Mouse (Mus musculus) midbrain, embryonic 12.5 days (tissue): Measurements from ENCODE around the gene Ppp1r14a. TPM values are rescaled to one million over a fixed set of nuclear protein-coding genes. Genes with fewer than 3 reads are reported as not detected.

ENCODE experiments used
- ATAC-seq: fragments of 200-750 bp; cut with Nextera tagmentation; 2 replicates; pipeline ENCODE4 v1.8.0; 2017; ENCODE audit warnings: low read depth, moderate TSS enrichment, moderate library complexity; ENCODE audit not compliant: low FRiP score
- H3K27ac ChIP-seq: fragments of 300-500 bp; sonication (generic); replicated peaks from 2 replicates; pipeline ENCODE4 v1.5.1; 2016; ENCODE audit warnings: mild to moderate bottlenecking
- H3K27me3 ChIP-seq: fragments of 300-500 bp; sonication (generic); 2 replicates; pipeline ENCODE4 v1.6.1; 2016; ENCODE audit warnings: mild to moderate bottlenecking
- H3K36me3 ChIP-seq: fragments of 300-500 bp; sonication (generic); 2 replicates; pipeline ENCODE4 v1.6.1; 2016
- H3K4me1 ChIP-seq: fragments of 300-500 bp; sonication (generic); 2 replicates; pipeline ENCODE4 v1.6.1; 2016
- H3K4me2 ChIP-seq: fragments of 300-500 bp; sonication (generic); replicated peaks from 2 replicates; pipeline ENCODE4 v1.6.1; 2016; ENCODE audit warnings: mild to moderate bottlenecking, moderate library complexity
- H3K4me3 ChIP-seq: fragments of 300-500 bp; sonication (generic); 2 replicates; pipeline ENCODE4 v1.5.1; 2016; ENCODE audit warnings: mild to moderate bottlenecking
- H3K9ac ChIP-seq: fragments of 300-500 bp; sonication (generic); replicated peaks from 2 replicates; pipeline ENCODE4 v1.6.1; 2016; ENCODE audit warnings: mild to moderate bottlenecking, moderate library complexity
- H3K9me3 ChIP-seq: fragments of 300-500 bp; sonication (generic); 2 replicates; pipeline ENCODE4 v1.6.1; 2016; ENCODE audit warnings: mild to moderate bottlenecking
- WGBS: fragments of 180-500 bp; shearing (Covaris S2); methylation state at CpG from one replicate; pipeline ENCODE4 v1.1.7; 2016; 5-methylcytosine and 5-hydroxymethylcytosine counted together
- polyA plus RNA-seq: library from polyadenylated mRNA; unstranded; fragments of >200 nt; fragmentation: Nextera tagmentation; extraction: Ambion mirVana; gene quantifications from 2 replicates; pipeline ENCODE4 v1.2.1, GENCODE M21; 2016

Ppp1r14a gene
- polyA plus RNA-seq, 1 experiment from 2014 or later: 19.2 TPM

GRCm38 (mm10) chr7:29338984-29339679 lies 50.0 kb downstream of the Ppp1r14a start:
- no peak overlapping the region for H3K27ac ChIP-seq
- H3K9ac ChIP-seq: no peak overlapping the region
- H3K9me3 ChIP-seq: no peaks in the 10 kb centered on the region
- no peaks in the 10 kb centered on the region for H3K36me3 ChIP-seq
- H3K27me3 ChIP-seq: no peaks in the 10 kb centered on the region
- peaks cover 15% of the 10 kb centered on the region; the same call in 1 of the 2 replicates for H3K4me1 ChIP-seq
- H3K4me2 ChIP-seq: no peak overlapping the region
- no peak overlapping the region for H3K4me3 ChIP-seq
- WGBS: 83% methylated on average over 14 of the region's 14 CpGs
- no peak for ATAC-seq

DNA sequence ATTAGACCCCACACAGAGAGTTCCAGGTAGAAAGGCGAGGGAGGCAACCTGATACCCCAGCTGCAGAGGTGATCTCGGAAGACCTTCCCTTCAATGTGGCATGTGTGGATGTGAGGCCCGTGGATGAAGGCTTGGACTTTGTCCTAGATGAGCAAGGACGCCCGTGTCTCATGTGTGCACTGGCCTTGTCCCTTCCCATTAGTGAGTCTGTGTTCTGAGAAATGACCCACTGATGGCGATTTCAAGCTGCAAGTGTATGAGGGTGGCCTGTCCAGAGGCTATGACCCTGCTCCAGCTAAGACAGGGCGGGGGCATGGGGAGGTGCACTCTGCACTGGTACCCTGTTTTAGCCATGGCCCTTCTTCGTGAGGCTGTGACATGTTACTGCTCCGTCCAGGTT lies 51.1 kb downstream of the Ppp1r14a start:
- 90% methylated on average over 9 of the region's 9 CpGs for WGBS
- no peak overlapping the region for H3K27ac ChIP-seq
- no peak overlapping the region for H3K4me3 ChIP-seq
- no peak overlapping the region for H3K9ac ChIP-seq
- H3K36me3 ChIP-seq: no peaks in the 10 kb centered on the region; the same call in 1 of the 2 replicates
- H3K4me2 ChIP-seq: no peak overlapping the region
- peaks cover 13% of the 10 kb centered on the region; the same call in 1 of the 2 replicates for H3K4me1 ChIP-seq
- no peaks in the 10 kb centered on the region for H3K27me3 ChIP-seq
- H3K9me3 ChIP-seq: no peaks in the 10 kb centered on the region
- no peak for ATAC-seq

DNA sequence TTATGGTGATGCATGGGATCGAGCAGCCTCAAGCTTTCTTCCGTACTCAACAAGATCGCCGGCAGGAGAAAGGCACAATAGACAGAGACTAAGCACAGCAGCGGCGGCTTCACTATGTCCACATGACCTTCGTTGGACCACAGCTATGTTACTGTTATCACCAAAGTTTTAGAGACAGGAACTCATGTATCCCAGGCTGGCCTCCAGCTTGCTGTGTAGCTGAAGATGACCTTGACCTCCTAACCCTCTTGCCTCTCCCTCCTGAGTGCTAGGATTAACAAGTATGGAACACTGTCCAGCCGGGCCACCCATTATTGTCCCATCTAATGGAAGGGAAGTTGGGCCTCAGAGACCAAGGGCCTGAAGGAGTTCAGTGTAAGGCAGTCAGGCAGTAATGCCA lies 51.7 kb downstream of the Ppp1r14a start:
- H3K4me3 ChIP-seq: no peak overlapping the region
- no peak for ATAC-seq
- H3K4me2 ChIP-seq: no peak overlapping the region
- H3K9me3 ChIP-seq: no peaks in the 10 kb centered on the region
- no peak overlapping the region for H3K9ac ChIP-seq
- WGBS: 86% methylated on average over 8 of the region's 8 CpGs
- H3K36me3 ChIP-seq: no peaks in the 10 kb centered on the region; the same call in 1 of the 2 replicates
- H3K27me3 ChIP-seq: no peaks in the 10 kb centered on the region
- peaks cover 16% of the 10 kb centered on the region; the same call in 1 of the 2 replicates for H3K4me1 ChIP-seq
- no peak overlapping the region for H3K27ac ChIP-seq

DNA sequence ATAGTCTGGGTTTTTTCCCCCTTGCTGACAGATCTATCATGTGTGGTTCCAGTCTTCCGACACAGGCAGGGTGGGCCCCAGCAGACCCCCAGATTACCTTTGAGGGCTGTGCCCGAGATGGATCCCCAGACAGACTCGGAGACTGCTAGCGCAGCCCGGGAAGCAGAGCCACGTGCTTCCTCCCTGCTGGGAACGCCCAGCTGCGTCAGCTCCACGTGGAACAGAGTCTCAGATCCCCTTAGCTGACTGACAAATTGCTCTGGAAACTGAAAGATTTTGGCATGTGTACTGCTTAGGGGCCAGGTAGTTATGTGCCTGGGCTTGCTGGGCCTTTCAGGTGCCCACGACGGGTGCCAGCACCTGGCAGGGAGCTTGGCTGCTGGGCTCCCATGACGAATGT lies 52.6 kb downstream of the Ppp1r14a start:
- H3K4me3 ChIP-seq: no peak overlapping the region
- no peak for ATAC-seq
- no peaks in the 10 kb centered on the region for H3K9me3 ChIP-seq
- H3K4me1 ChIP-seq: peaks cover 23% of the 10 kb centered on the region
- no peak overlapping the region for H3K9ac ChIP-seq
- H3K27me3 ChIP-seq: no peaks in the 10 kb centered on the region
- H3K36me3 ChIP-seq: no peaks in the 10 kb centered on the region; the same call in 1 of the 2 replicates
- H3K4me2 ChIP-seq: no peak overlapping the region
- H3K27ac ChIP-seq: peak overlapping the region; percentile 60; the same call in 1 of the 2 replicates
- WGBS: 79% methylated on average over 12 of the region's 12 CpGs

DNA sequence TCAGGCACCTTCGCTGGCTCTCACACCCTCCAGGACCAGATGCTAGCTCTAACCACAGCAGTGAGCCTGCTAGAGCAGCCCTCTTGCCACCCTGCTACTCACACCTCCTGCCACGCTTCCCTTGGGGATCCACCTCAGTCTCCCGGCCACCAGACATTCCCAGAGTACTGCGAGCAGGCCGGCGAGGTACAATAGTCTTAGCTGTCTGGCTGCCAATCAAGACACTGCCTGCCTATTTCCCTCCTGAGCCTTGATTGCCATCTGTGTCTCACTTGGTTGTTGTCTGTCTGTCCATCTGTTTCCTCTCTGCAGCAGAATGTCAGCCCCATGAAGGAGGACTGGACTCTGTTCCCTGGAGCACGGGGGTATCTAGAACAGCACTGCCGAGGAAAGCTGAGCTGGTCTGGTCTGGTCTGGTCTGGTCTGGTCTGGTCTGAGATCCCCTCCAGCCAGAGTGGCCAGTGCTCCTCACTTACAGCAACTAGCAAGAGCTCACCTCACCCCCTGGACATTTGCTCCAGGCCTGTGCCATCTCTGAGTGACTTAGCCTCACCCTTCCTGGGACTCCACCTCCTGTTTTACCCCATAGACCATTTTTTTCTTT lies 53.5 kb downstream of the Ppp1r14a start:
- Histone ChIP-seq H3K4me3 (no peak overlapping the region), H3K9me3 (no peaks in the 10 kb centered on the region), H3K4me1 (peaks cover 24% of the 10 kb centered on the region), H3K4me2 (no peak overlapping the region), H3K9ac (no peak overlapping the region), H3K36me3 (peaks cover 1% of the 10 kb centered on the region; the same call in 1 of the 2 replicates), H3K27me3 (no peaks in the 10 kb centered on the region), H3K27ac (peak overlapping the region; percentile 65)
- 62% methylated on average over 8 of the region's 8 CpGs for WGBS
- no peak for ATAC-seq

Other genes with a start within 250 kb of the Ppp1r14a start
- 2.8 TPM in 2 replicates for gene Ryr1, start 164.1 kb upstream of the Ppp1r14a start, polyA plus RNA-seq
- 0.63 and 0.71 TPM in 2 replicates for gene Rasgrp4, start 154.5 kb upstream of the Ppp1r14a start, polyA plus RNA-seq
- 17.4 and 20.4 TPM in 2 replicates for gene Fam98c, start 133.1 kb upstream of the Ppp1r14a start, polyA plus RNA-seq
- gene Ggn, start 119.1 kb upstream of the Ppp1r14a start, polyA plus RNA-seq: 0.78 and 0.85 TPM in 2 replicates
- 6.1 and 6.8 TPM in 2 replicates for gene Spred3, start 118.9 kb upstream of the Ppp1r14a start, polyA plus RNA-seq
- 291 and 305 TPM in 2 replicates for gene Psmd8, start 108.6 kb upstream of the Ppp1r14a start, polyA plus RNA-seq
- gene Catsperg1, start 75.3 kb upstream of the Ppp1r14a start, polyA plus RNA-seq: 0.82 and 0.96 TPM in 2 replicates
- 0.54 and 0.65 TPM in 2 replicates for gene Kcnk6, start 56.8 kb upstream of the Ppp1r14a start, polyA plus RNA-seq
- gene Yif1b, start 51.0 kb upstream of the Ppp1r14a start, polyA plus RNA-seq: 72.5 and 83.2 TPM in 2 replicates
- 2.1 and 2.9 TPM in 2 replicates for gene 2200002D01Rik, start 40.8 kb upstream of the Ppp1r14a start, polyA plus RNA-seq
- gene Spint2, start 7.4 kb upstream of the Ppp1r14a start, polyA plus RNA-seq: 23.8 and 25.7 TPM in 2 replicates
- 115 and 119 TPM in 2 replicates for gene Dpf1, start 14.6 kb downstream of the Ppp1r14a start, polyA plus RNA-seq
- 14.0 and 14.6 TPM in 2 replicates for gene Sipa1l3, start 229.3 kb downstream of the Ppp1r14a start, polyA plus RNA-seq